In the genomic region with DNA sequence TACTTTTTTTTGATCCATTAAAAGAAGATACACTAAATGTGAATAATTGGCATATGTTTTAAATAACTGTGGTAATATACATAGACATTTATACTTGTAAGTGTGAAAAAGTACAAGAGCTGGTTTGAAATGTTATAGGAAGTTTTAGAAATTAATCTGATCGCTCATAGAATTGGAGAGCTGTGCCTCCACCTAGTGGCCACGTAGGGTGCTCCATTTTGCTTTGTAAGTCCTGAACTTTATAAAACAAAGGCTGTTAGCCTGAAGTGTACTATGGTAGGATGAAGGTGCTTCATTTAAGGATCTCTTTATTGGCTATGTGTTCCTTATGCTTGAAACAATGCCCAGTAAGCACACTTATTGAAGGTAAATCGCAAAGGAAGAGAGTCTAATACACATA, we compare ENCODE assay signal across 9 mouse cellular contexts.
DNase-seq lines count a peak whose midpoint lies in the region; ATAC-seq and TF ChIP-seq lines count a peak whose summit lies in the region.
"Had no signal": no experiment of that assay in that cellular context is flagged by ENCODE, and none has a peak within 500 bp of the region (broad histone marks: within the 10 kb centered on the region; RNA-seq: fewer than 3 reads in every experiment).

No protein-coding gene starts in this region.

- H3K9ac ChIP-seq in hindbrain, embryonic 13.5 days = no peak overlapping the region
- H3K9ac ChIP-seq in liver, postnatal 0 days (replicated peaks) = no peak overlapping the region
- H3K9ac ChIP-seq: liver, embryonic 13.5 days had no signal

- no peak overlapping the region for H3K27ac ChIP-seq in hindbrain, embryonic 10.5 days
- no peak overlapping the region for H3K27ac ChIP-seq in hindbrain, embryonic 13.5 days
- no peak overlapping the region for H3K27ac ChIP-seq in liver, postnatal 0 days (ENCODE audit: low read depth)
- H3K27ac ChIP-seq: liver, embryonic 13.5 days had no signal

- no peak overlapping the region for H3K4me2 ChIP-seq in hindbrain, embryonic 13.5 days
- H3K4me2 ChIP-seq in liver, postnatal 0 days (ENCODE audit: low read depth, low read length) = no peak overlapping the region
- H3K4me2 ChIP-seq: liver, embryonic 13.5 days had no signal

- no peak for TF ChIP-seq EP300 in liver, postnatal 0 days (IDR thresholded peaks at IDR 0.05; ENCODE audit: low read depth)

- WGBS in hindbrain, embryonic 10.5 days = 37% methylated on average over 3 of the region's 3 CpGs
- WGBS in hindbrain, embryonic 13.5 days = 36% methylated on average over 3 of the region's 3 CpGs
- 28% methylated on average over 3 of the region's 3 CpGs for WGBS in liver, postnatal 0 days (ENCODE audit: insufficient replicate concordance)

- peaks cover 1% of the 10 kb centered on the region; the same call in 1 of the 2 replicates for H3K36me3 ChIP-seq in hindbrain, embryonic 10.5 days
- peaks cover 10% of the 10 kb centered on the region for H3K36me3 ChIP-seq in hindbrain, embryonic 13.5 days
- peaks cover 18% of the 10 kb centered on the region for H3K36me3 ChIP-seq in liver, postnatal 0 days (replicated peaks; ENCODE audit: insufficient read depth, low read length)

- H3K4me3 ChIP-seq in hindbrain, embryonic 10.5 days = no peak overlapping the region
- H3K4me3 ChIP-seq in hindbrain, embryonic 13.5 days = no peak overlapping the region
- no peak overlapping the region for H3K4me3 ChIP-seq in liver, postnatal 0 days (ENCODE audit: low read depth, low read length)
- H3K4me3 ChIP-seq: liver, embryonic 13.5 days had no signal

- peak; percentile 77 for TF ChIP-seq CTCF in liver, postnatal 0 days (IDR thresholded peaks at IDR 0.05; ENCODE audit: low read depth)

- H3K4me1 ChIP-seq in hindbrain, embryonic 10.5 days (replicated peaks) = no peaks in the 10 kb centered on the region
- peaks cover 5% of the 10 kb centered on the region for H3K4me1 ChIP-seq in hindbrain, embryonic 13.5 days (replicated peaks)
- no peaks in the 10 kb centered on the region for H3K4me1 ChIP-seq in liver, postnatal 0 days (ENCODE audit: insufficient read depth)
- H3K4me1 ChIP-seq: liver, embryonic 13.5 days had no signal

- no peak for ATAC-seq in hindbrain, embryonic 13.5 days (ENCODE audit: low FRiP score)
- no peak for ATAC-seq in liver, postnatal 0 days

- no peaks in the 10 kb centered on the region for H3K27me3 ChIP-seq in hindbrain, embryonic 10.5 days (ENCODE audit: insufficient read depth, poor library complexity, severe bottlenecking)
- H3K27me3 ChIP-seq in hindbrain, embryonic 13.5 days = no peaks in the 10 kb centered on the region
- no peaks in the 10 kb centered on the region for H3K27me3 ChIP-seq in liver, postnatal 0 days (ENCODE audit: insufficient read depth, low read length)
- H3K27me3 ChIP-seq: liver, embryonic 13.5 days had no signal

- DNase-seq in hindbrain, embryonic 10.5 days (ENCODE audit: low spot score) = peak; percentile 30
- peak; percentile 84 for DNase-seq in CD4-positive, CD25-positive, alpha-beta regulatory T cell, adult 2 months (ENCODE audit: low read depth, low spot score)
- DNase-seq in adrenal gland, postnatal 36 days = peak; percentile 62 to 73
- DNase-seq in embryo, embryonic 9.5 days (ENCODE audit: extremely low spot score) = peak; percentile 31
- DNase-seq in induced T-regulatory cell, adult 2 months (ENCODE audit: low read depth) = peak; percentile 80
- peak; percentile 60 for DNase-seq in liver, postnatal 0 days
- DNase-seq in right cerebral cortex, postnatal 36 days (ENCODE audit: low spot score in 2 of 2) = peak; percentile 25 to 30
- DNase-seq: liver, embryonic 13.5 days had no signal

- H3K9me3 ChIP-seq in hindbrain, embryonic 10.5 days = no peaks in the 10 kb centered on the region
- no peaks in the 10 kb centered on the region for H3K9me3 ChIP-seq in hindbrain, embryonic 13.5 days
- no peaks in the 10 kb centered on the region for H3K9me3 ChIP-seq in liver, postnatal 0 days (ENCODE audit: low read length)
- H3K9me3 ChIP-seq: liver, embryonic 13.5 days had no signal

Comparison
In these comparisons a context has a peak if more than half of its experiments do, and no peak if none do; other contexts are left out.
1. DNase-seq: peak in every context shown above with its lines; median percentile 84 in CD4-positive, CD25-positive, alpha-beta regulatory T cell, adult 2 months; 80 in induced T-regulatory cell, adult 2 months; 68 in adrenal gland, postnatal 36 days; 60 in liver, postnatal 0 days; 31 in embryo, embryonic 9.5 days; 30 in hindbrain, embryonic 10.5 days; 28 in right cerebral cortex, postnatal 36 days.